Mouse (Mus musculus) forebrain, embryonic 15.5 days (tissue): ENCODE data around the gene Arsj. TPM values are rescaled to one million over a fixed set of nuclear protein-coding genes. Genes with fewer than 3 reads are reported as not detected.

Experiments
- ATAC-seq: fragments of 200-750 bp; cut with Nextera tagmentation; replicated peaks from 2 replicates; pipeline ENCODE4 v1.8.0; 2017; ENCODE audit warnings: mild to moderate bottlenecking, moderate TSS enrichment, moderate library complexity
- H3K27ac ChIP-seq: fragments of 300-500 bp; sonication (generic); replicated peaks from 2 replicates; pipeline ENCODE4 v1.5.1; 2015; ENCODE audit warnings: mild to moderate bottlenecking, inconsistent platforms
- H3K27me3 ChIP-seq: fragments of 300-500 bp; sonication (generic); 2 replicates; pipeline ENCODE4 v1.6.1; 2015; ENCODE audit warnings: inconsistent platforms
- H3K36me3 ChIP-seq: fragments of 300-500 bp; sonication (generic); 2 replicates; pipeline ENCODE4 v1.6.1; 2015; ENCODE audit warnings: mild to moderate bottlenecking, inconsistent platforms
- H3K4me1 ChIP-seq: fragments of 300-500 bp; sonication (generic); 2 replicates; pipeline ENCODE4 v1.6.1; 2015; ENCODE audit warnings: inconsistent platforms
- H3K4me2 ChIP-seq: fragments of 300-500 bp; sonication (generic); replicated peaks from 2 replicates; pipeline ENCODE4 v1.6.1; 2015; ENCODE audit warnings: mild to moderate bottlenecking, inconsistent platforms
- H3K4me3 ChIP-seq: fragments of 300-500 bp; sonication (generic); 2 replicates; pipeline ENCODE4 v1.5.1; 2015; ENCODE audit warnings: mild to moderate bottlenecking, inconsistent platforms
- H3K9ac ChIP-seq: fragments of 300-500 bp; sonication (generic); replicated peaks from 2 replicates; pipeline ENCODE4 v1.6.1; 2015; ENCODE audit warnings: mild to moderate bottlenecking, inconsistent platforms
- H3K9me3 ChIP-seq: fragments of 300-500 bp; sonication (generic); 2 replicates; pipeline ENCODE4 v1.6.1; 2016; ENCODE audit warnings: inconsistent platforms
- WGBS: fragments of 180-500 bp; shearing (Covaris S2); methylation state at CpG from one replicate; pipeline ENCODE4 v1.1.7; 2015; ENCODE audit warnings: mixed read lengths; 5-methylcytosine and 5-hydroxymethylcytosine counted together
- polyA plus RNA-seq: library from polyadenylated mRNA; unstranded; fragments of >200 nt; fragmentation: Nextera tagmentation; extraction: Ambion mirVana; gene quantifications from 2 replicates; pipeline ENCODE4 v1.2.1, GENCODE M21; 2015

Arsj gene
- polyA plus RNA-seq = 0.11 and 0.14 TPM in 2 replicates

DNA sequence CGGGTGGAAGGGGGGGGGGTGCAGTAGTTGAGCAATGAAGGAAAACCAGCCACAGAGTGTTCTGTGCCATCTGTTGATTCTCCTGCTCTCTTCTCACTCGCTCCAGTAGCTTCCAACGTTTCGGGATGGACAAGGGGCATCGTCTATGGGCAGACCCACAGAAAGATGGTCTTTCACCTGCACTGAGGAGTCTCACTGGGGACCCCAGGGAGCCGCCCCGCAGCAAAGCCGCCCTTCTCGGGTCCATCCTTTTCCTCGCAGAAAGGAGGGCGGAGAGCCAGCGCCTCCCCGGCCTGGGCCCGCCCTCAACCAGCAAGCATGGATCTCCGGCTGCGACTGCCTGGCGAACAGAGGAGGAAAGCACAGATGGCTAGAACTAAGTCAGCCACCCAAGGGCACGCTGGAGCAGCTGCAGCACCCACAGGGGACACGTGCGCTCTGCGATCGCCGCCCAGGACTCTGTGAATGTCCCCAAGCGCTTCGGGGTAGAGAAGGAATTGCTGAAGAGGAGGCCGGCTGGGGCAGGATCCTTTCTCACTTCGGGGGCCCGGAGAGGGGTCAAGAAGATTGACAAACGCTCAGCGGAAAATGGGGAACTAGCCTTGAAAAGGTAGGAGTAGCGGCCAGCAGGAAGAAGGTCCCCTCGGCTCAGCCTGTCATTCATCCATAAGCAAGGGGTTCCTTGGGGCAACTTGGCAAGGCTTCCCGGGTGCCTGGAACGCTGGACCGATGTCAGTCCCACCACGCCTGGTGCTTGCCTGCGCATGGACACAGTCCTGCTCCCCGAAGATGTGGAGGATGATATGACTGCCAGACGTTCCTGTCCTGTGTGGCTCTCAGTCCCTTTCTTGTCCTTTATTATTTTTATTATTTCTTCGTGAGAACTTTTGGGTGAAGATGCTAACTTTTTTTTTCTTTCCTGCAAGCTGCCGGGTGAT lies at the start of gene Arsj:
Gene Arsj, plus strand, starts transcription at position 117 of the 938 bp plus-strand sequence.
- peaks cover 9% of the 10 kb centered on the region for H3K4me1 ChIP-seq
- H3K4me2 ChIP-seq = peak within 1 kb of the TSS; percentile 67
- H3K9ac ChIP-seq = peak within 1 kb of the TSS; percentile 22; the same call in 1 of the 2 replicates
- ATAC-seq = peak; percentile 92
- no peak within 1 kb of the TSS for H3K27ac ChIP-seq
- no peaks in the 10 kb centered on the region for H3K36me3 ChIP-seq
- no peaks in the 10 kb centered on the region for H3K27me3 ChIP-seq
- H3K4me3 ChIP-seq = peak within 1 kb of the TSS; percentile 34
- WGBS = 16% methylated on average over 41 of the region's 41 CpGs
- no peaks in the 10 kb centered on the region for H3K9me3 ChIP-seq

DNA sequence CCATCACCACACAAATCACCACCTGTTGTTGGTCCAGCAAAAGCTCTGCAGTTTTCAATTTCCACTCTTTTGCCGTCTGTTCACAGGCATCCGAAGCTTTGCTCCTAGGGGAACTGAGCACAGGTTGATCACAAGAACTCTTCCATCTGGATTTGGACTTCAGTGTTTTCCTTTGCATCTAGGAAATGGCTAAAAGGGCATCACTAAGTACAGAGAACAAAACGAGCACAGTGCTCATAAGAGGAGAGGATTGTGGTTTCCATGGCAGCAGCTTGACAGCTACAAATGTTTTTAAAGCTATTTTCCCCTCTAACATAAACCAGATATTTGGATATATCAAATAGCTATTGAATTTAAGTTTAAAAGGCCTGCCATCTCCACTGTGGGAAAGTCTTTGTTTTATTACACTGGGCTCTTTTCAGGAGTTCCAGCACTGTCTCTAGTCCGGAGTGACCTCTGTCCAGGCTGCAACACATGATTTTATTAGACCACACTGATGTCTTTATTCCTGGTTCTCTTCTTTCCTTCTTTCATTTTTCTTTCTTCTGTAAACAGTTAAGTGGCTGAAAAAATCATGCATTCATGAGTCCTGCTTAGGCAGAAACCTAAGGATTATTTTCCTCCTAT lies 38.5 kb upstream of the Arsj start:
- Histone ChIP-seq H3K4me1 (peaks cover 10% of the 10 kb centered on the region; the same call in 1 of the 2 replicates), H3K4me3 (no peak overlapping the region), H3K4me2 (no peak overlapping the region), H3K9me3 (no peaks in the 10 kb centered on the region), H3K36me3 (no peaks in the 10 kb centered on the region), H3K9ac (no peak overlapping the region), H3K27ac (no peak overlapping the region), H3K27me3 (no peaks in the 10 kb centered on the region)
- 29% methylated on average over 4 of the region's 4 CpGs for WGBS
- no peak for ATAC-seq

DNA sequence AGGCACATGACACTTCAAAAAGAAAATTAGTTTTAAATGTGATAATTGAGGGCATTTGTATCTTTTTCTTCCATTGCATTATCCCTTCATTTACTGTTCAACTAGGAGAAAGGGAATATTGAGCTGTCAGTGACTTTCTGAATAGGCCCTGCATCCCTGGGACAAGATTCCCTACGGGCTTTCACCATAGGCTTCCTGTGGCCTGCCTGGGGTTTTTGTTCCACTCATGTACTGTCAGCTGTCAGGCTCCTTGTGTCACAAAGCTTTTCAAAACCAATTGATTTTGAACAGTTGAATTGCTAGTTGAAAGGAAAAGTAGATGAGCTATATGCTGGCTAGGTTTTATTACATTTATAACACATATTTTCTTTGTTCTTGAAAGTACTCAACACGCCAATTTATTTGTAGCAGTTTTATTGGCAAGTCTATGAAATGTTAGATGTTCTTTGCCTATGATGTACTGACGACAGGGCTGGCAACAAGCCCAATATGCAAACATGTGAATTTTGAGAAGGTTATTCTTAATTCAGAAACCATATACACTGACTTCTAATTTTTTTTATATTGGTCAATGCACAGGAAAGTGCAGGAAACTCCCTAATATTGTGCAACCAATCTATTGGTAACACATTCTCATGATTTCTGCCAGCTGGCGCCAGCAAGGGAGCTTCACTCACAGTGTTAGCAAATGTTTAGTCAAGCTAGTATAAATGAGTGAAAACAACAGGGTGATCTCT lies 37.4 kb upstream of the Arsj start:
- Histone ChIP-seq H3K9me3 (no peaks in the 10 kb centered on the region), H3K36me3 (no peaks in the 10 kb centered on the region)
- 36% methylated on average over 4 of the region's 4 CpGs for WGBS

DNA sequence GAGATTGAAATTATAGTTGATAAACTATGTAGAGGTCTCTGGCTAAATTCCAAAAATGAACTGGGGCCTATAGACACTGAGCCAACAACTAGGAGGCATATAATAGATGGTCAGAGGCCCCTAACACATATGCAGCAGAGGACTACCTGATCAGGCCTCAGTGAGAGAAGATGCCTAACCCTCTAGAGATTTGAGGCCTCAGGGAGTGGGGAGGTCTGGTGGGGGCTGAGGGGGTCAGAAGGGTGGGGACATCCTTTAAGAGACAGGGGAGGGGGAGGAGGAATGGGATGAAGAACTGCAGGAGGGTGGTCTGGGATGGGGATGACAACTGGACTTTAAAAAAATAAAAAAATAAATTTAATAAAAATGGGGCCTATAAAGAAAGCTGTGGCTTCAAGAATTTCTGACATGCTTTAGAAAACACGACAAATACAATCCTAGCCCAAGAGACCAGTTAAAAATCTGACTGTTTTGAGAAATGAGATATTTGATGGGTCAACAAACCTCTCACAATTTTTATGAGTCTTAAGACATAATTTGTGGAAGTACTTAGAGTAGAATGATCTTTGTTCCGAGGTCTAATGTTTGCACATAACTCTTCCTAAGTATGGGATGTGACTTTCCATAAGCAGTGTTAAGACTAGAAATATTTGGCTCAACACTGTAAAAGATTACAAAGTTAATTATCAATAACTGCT lies 36.7 kb upstream of the Arsj start:
- H3K27me3 ChIP-seq = no peaks in the 10 kb centered on the region
- no peaks in the 10 kb centered on the region for H3K9me3 ChIP-seq
- no peak overlapping the region for H3K9ac ChIP-seq
- H3K4me3 ChIP-seq = no peak overlapping the region
- H3K4me2 ChIP-seq = no peak overlapping the region
- no peaks in the 10 kb centered on the region for H3K36me3 ChIP-seq
- WGBS = 93% methylated on average over 2 of the region's 2 CpGs
- no peak overlapping the region for H3K27ac ChIP-seq
- ATAC-seq = peak; percentile 51; the same call in 1 of the 2 replicates
- peaks cover 10% of the 10 kb centered on the region; the same call in 1 of the 2 replicates for H3K4me1 ChIP-seq

More for the DNA sequence above, 37.4 kb upstream of the Arsj start:
- Histone ChIP-seq H3K4me2 (no peak overlapping the region), H3K27me3 (no peaks in the 10 kb centered on the region), H3K4me3 (no peak overlapping the region), H3K4me1 (peaks cover 10% of the 10 kb centered on the region; the same call in 1 of the 2 replicates), H3K9ac (no peak overlapping the region), H3K27ac (no peak overlapping the region)
- peak; percentile 41; the same call in 1 of the 2 replicates for ATAC-seq

DNA sequence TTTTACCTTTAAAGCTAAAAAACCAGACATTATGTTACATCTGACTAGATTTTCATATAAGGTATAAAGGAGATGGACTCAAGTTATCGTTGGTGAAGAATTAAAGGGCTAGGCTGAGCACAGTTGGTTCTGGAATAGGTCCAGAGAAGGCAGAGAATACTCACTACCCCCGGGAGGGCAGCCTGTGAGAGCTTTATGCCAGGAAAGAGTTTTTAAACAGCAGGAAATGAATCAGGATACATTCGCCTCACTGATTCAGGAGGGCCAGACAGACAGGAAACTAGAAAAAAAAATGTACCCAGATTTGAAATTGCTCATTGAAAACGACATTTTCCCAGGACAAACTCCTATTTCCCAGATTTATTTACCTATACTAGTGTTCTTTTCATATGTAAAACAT lies 28.2 kb upstream of the Arsj start:
- 63% methylated on average over 4 of the region's 4 CpGs for WGBS
- no peak for ATAC-seq

DNA sequence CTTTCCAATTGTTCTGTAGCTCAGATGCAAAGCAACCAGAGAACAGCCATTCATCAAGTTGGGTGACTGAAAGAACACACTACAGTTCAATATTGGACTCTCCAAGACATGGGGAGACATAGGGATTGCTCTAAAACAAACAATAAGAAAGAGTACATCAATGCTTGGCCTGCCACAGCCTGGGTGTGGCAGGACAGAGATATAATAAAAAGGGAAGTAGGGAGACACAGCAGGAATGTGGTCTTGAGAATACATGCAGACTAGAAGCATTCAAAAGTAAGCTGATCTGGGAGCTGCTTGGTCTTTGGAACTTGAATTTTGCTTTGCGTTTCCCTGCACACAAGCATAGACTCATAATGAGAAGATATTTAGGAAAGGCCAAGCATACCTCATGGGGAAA lies 18.7 kb upstream of the Arsj start:
- 86% methylated on average over 1 of the region's 1 CpGs for WGBS
- H3K27ac ChIP-seq = no peak overlapping the region
- H3K27me3 ChIP-seq = no peaks in the 10 kb centered on the region
- no peak overlapping the region for H3K9ac ChIP-seq
- H3K4me1 ChIP-seq = no peaks in the 10 kb centered on the region
- ATAC-seq = no peak
- no peak overlapping the region for H3K4me3 ChIP-seq
- no peaks in the 10 kb centered on the region for H3K36me3 ChIP-seq
- H3K4me2 ChIP-seq = no peak overlapping the region
- H3K9me3 ChIP-seq = no peaks in the 10 kb centered on the region

More for the DNA sequence above, 28.2 kb upstream of the Arsj start:
- Histone ChIP-seq H3K4me1 (no peaks in the 10 kb centered on the region), H3K4me3 (no peak overlapping the region), H3K27ac (no peak overlapping the region), H3K27me3 (no peaks in the 10 kb centered on the region), H3K9me3 (no peaks in the 10 kb centered on the region), H3K36me3 (no peaks in the 10 kb centered on the region), H3K9ac (no peak overlapping the region), H3K4me2 (no peak overlapping the region)

DNA sequence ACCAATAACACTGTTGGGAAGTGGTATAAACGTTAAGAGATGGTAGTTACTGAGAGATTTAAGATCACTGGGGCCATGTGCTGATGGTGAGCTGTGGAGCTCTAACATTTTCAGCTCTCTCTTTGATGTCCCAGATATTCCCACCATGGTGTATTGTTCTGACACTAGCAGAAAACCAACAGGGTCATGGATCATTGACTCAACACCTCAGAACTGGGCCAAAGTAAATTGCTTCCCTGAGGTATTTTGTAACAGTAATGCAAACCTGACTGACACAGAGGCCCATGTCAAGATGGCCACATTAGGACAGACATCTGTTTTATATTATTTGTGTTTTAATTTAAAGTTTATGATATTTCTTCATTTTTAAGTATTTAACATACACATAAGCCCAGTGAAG lies 3.7 kb upstream of the Arsj start:
- no peaks in the 10 kb centered on the region for H3K36me3 ChIP-seq
- no peak overlapping the region for H3K27ac ChIP-seq
- H3K4me3 ChIP-seq = no peak overlapping the region
- H3K4me1 ChIP-seq = peaks cover 9% of the 10 kb centered on the region
- H3K9ac ChIP-seq = no peak overlapping the region
- no peak overlapping the region for H3K4me2 ChIP-seq
- WGBS = 61% methylated on average over 1 of the region's 1 CpGs
- no peaks in the 10 kb centered on the region for H3K27me3 ChIP-seq
- no peak for ATAC-seq
- H3K9me3 ChIP-seq = no peaks in the 10 kb centered on the region

DNA sequence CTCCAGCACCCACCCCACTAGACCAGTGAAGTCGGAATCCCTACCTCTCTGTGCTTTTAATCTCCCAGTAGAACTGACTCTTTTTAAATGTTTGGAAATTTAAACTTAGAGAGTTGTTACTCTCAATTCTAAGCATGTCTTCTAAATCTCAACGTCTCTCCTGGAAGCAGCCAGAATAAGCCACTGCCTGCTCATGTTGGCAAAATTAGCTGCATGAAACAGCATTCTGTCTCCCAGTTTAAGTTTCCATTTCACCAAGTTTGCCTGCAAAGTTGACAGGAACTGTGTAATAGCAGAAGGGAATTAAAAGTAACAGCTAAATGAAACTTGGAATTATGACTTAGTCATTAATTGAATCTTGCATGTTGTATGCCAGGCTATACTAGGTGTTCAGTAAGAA lies 1.1 kb upstream of the Arsj start:
- no peak for ATAC-seq
- no peaks in the 10 kb centered on the region for H3K36me3 ChIP-seq
- no peaks in the 10 kb centered on the region for H3K27me3 ChIP-seq
- H3K4me2 ChIP-seq = no peak overlapping the region
- 91% methylated on average over 2 of the region's 2 CpGs for WGBS
- no peaks in the 10 kb centered on the region for H3K9me3 ChIP-seq
- no peak overlapping the region for H3K9ac ChIP-seq
- H3K4me1 ChIP-seq = peaks cover 9% of the 10 kb centered on the region
- no peak overlapping the region for H3K4me3 ChIP-seq
- no peak overlapping the region for H3K27ac ChIP-seq

DNA sequence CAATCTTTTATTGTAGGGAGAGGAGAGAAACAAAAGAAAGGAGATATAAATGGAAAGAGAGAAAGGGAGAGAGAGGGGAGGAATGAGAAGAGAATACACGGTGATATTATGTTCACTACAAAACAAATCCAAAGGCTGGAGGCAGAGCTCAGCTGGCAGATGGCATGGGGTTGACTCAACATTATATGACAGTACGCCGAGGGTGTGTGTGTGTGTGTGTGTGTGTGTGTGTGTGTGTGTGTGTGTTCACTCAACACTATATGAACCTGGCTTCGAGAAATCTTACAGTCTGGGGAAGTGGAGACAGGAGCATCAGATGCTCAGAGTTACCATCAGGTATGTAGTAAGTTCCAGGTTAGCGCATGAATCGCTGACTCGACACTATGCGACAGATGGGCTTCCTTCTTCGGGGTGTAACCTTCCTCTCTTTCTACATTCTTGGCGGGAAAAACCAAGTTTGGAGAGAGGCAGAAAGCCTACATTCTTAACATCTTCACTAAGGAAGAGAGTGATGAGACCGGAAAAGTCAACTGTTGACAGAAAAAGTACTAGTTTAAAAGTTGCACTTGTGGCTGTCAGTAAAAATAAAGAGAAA lies 456 bp upstream of the Arsj start:
- no peak overlapping the region for H3K4me2 ChIP-seq
- 83% methylated on average over 11 of the region's 11 CpGs for WGBS
- H3K36me3 ChIP-seq = no peaks in the 10 kb centered on the region
- peaks cover 9% of the 10 kb centered on the region for H3K4me1 ChIP-seq
- no peak overlapping the region for H3K9ac ChIP-seq
- peak; percentile 24; the same call in 1 of the 2 replicates for ATAC-seq
- no peak overlapping the region for H3K4me3 ChIP-seq
- no peaks in the 10 kb centered on the region for H3K27me3 ChIP-seq
- H3K9me3 ChIP-seq = no peaks in the 10 kb centered on the region
- no peak overlapping the region for H3K27ac ChIP-seq

DNA sequence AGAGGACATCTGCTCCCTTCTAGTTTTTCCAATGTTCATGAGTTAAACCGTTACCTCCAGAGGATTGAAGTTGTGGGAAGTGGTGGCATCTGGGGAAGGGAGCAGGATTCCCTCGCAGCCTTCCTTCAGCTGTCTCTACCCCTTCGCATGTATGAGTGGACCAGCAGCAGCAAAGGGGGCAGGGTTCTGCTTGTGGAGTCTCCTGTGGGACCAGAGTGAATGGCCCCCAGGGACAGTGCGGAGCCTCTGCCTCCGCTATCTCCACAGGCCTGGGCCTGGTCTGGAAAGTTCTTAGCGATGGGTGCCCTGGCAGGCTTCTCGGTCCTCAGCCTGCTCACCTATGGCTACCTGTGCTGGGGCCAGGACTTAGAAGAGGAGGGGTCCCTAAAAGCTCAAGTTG lies 1.1 kb downstream of the Arsj start:
- ATAC-seq = no peak
- peaks cover 9% of the 10 kb centered on the region for H3K4me1 ChIP-seq
- no peak overlapping the region for H3K9ac ChIP-seq
- H3K27me3 ChIP-seq = no peaks in the 10 kb centered on the region
- H3K9me3 ChIP-seq = no peaks in the 10 kb centered on the region
- 91% methylated on average over 7 of the region's 7 CpGs for WGBS
- H3K27ac ChIP-seq = no peak overlapping the region
- no peaks in the 10 kb centered on the region for H3K36me3 ChIP-seq
- H3K4me3 ChIP-seq = no peak overlapping the region
- no peak overlapping the region for H3K4me2 ChIP-seq

DNA sequence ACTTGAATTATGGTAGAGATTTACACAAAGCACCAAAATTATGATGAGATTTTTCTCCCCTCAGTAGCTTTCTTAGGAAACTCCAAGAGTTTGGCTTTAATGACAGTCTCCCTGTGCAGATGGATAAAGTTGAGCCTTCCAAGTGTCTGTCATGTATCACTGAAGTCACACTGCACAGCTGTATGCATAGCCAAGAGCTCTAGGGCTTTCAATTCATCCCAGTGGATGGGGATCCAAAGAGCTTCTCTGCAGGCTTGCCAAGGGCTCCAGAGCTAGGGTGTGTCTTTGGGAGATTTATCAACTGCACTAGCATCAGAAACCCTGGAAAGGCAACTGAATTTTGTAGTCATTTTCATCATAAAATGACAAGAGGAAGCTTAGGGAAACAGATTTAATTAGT lies 7.1 kb downstream of the Arsj start:
- Histone ChIP-seq H3K4me3 (no peak overlapping the region), H3K9me3 (no peaks in the 10 kb centered on the region), H3K36me3 (no peaks in the 10 kb centered on the region), H3K4me1 (no peaks in the 10 kb centered on the region), H3K9ac (no peak overlapping the region), H3K4me2 (no peak overlapping the region), H3K27me3 (no peaks in the 10 kb centered on the region), H3K27ac (no peak overlapping the region)
- ATAC-seq = no peak
